Mouse (Mus musculus) spleen, adult 2 months (tissue): ENCODE data around the gene Ppargc1a.

Experiments used
- CTCF ChIP-seq: fragments of 200-500 bp; IDR thresholded peaks from 2 replicates; pipeline ENCODE4 v1.5.1; 2011; ENCODE audit warnings: mild to moderate bottlenecking, inconsistent platforms; ENCODE audit not compliant: insufficient read depth, insufficient read length, insufficient replicate concordance; ENCODE audit errors: extremely low read depth
- POLR2A ChIP-seq: fragments of 200-500 bp; IDR thresholded peaks from 2 replicates; pipeline ENCODE4 v1.6.1; 2011; ENCODE audit warnings: low read depth, low read length, inconsistent platforms

DNA sequence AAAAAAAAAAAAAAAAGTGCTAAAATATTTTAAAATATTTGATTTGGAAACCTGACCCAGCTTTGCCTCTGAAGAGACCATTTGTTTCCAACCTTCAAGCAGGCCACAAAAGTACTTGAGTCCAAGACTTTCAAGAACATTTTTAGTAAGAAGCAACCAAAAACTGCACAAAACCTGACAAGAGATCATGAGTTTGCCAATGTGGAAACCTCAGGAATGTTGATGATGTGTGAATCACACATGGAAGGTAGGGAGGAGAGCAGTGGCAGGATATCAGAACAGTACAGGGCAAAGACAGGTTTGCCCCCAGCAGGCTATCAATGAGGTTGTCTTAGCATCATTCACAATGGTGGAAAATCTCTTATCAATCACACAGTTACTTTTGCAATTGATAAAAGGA, 2.5 kb downstream of the Ppargc1a start:
- no peak for TF ChIP-seq CTCF
- no peak for TF ChIP-seq POLR2A
